Mouse (Mus musculus) layer of hippocampus, postnatal 36 days (tissue): ENCODE measurements at regions not wholly inside any gene's neighbourhood (a gene's known extent, or its start where the extent isn't known, plus 50 kb on each side); places are given as distances from the start of the nearest gene placed in this dataset.
"Not testable (repeated sequence)": the region's sequence is repeated elsewhere in the genome, so short reads cannot be mapped to it uniquely, and the experiment has no call there.

Experiments used
- DNase-seq, 2 experiments: peaks; one replicate each; pipeline ENCODE4 v3.0.0; 2022

- no peak for DNase-seq
These were observed 841.6 kb upstream of the Adam24 start for GRCm38 (mm10) chr8:39833251-39833650.

GRCm38 (mm10) chr8:39846854-39847253 is 828.0 kb upstream of the Adam24 start:
- DNase-seq: no peak

DNA sequence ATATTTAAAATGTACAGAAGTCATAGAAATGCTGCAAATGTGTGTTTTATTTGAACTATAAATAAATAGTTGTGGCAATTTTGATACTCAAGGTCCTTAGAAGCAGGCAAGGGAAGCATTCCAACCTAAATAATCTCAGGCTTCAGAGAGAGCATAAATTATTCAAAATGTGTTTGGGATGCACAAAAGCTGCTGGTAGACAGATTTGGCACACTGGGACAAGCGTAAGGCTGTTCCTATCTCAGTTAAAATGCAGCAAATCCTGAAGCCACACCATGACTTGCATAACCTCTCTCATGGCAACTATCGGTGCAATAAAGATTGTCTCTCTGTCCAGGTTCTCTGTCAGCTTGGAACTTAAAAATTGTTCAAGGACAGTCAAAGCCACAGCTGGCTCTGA is 812.3 kb upstream of the Adam24 start:
- DNase-seq: no peak

DNA sequence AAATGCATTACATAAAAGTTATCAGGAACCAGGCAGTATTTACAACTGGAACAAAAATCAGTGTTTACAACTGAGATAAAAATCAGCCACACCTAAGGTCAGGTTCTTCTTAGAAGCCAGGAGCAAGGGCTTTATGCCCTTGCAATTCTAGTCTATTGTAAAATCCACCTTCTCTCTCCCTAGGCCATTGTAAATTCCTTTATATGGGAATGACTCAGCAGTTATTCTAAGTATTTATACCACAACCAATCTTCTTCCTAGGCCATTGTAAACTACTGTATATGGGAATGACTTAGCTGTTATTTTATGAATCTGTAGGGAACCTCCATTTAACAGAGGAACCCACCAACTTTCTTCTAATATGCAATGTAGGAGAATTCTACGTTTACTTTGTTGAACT is 772.6 kb upstream of the Adam24 start:
- DNase-seq: no peak

DNA sequence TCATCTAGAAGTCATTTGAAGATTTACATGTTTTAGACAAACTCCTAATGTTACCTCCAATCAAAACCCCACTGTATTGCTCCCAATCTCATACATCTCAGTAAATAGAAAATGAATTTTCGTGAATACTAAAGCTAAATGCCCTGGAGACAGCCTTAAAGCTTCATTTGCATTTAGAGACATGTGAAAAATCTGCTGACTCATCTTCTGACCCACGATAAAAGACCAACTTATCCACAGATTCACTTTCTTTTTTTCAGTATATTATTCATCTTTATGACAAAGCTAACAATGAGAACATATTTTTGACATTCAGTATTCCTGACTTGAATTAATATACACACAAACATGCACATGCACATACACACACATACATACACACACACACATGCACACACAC is 762.0 kb upstream of the Adam24 start:
- no peak for DNase-seq

GRCm38 (mm10) chr8:39921336-39921735 is 753.5 kb upstream of the Adam24 start:
- DNase-seq: no peak

DNA sequence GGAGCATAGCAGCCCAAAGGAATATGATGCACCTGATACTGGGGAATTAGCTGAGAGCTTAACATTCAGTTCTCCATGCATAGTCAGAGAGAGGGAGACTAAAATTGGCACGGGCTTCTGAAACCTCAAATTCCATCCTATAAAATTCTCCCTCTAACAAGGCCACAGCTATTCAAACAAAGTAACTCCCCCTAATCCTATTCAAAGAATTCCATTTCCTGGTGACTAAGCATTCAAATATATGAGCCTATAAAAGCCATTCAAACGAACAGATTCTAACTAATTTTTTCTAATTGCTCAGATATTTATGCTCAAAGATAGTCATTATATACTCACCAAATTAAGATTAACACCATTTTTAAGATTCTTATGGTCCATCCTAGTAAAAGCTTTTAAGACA is 751.1 kb upstream of the Adam24 start:
- no peak for DNase-seq

GRCm38 (mm10) chr8:39950178-39950896 is 724.5 kb upstream of the Adam24 start:
- peak; percentile 52 to 59 for DNase-seq

DNA sequence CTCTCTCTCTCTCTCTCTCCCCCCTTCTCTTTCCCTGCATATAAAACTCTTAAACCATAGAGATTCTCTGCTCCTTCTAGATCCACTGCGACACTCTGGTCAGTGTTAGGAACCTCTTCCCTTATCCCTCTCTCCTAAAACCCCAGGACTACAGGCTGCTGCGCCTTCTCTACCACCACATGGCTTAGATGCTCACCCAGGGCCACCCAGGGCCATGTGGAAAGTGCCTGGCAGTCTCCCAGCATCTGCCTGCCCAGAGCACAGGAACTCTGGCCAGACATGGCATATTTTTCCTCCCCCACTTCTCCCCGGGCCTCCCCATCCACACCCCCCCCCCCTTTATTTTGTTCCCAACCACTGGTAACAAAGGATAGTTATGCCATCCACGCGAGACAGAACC is 720.4 kb upstream of the Adam24 start:
- DNase-seq: no peak

- no peak for DNase-seq
These were observed 720.0 kb upstream of the Adam24 start for GRCm38 (mm10) chr8:39954924-39955323.

GRCm38 (mm10) chr8:40005207-40005837 is 669.6 kb upstream of the Adam24 start:
- DNase-seq: no peak

- no peak for DNase-seq
These were observed 655.5 kb upstream of the Adam24 start for GRCm38 (mm10) chr8:40019281-40019943.

DNA sequence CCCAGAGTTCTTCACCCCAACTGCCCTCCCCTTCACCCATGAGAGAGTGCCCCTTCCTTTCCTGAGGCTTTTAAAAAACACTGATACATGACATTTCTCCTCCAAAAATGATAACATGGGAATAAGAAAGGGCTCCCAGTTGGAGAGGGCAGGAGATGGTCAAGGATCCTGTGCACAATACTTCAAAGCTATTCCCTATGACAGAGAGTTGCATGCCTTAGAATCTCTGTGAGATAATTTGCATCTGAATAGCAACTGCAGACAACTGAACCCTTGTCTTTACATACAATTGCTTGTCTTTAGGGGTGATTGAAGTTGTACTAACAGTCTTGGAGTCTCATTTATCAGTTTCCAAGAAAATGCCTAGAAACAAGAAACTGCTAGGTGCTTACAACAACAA is 610.7 kb upstream of the Adam24 start:
- DNase-seq: no peak

GRCm38 (mm10) chr8:40071131-40071530 is 603.7 kb upstream of the Adam24 start:
- no peak for DNase-seq

DNA sequence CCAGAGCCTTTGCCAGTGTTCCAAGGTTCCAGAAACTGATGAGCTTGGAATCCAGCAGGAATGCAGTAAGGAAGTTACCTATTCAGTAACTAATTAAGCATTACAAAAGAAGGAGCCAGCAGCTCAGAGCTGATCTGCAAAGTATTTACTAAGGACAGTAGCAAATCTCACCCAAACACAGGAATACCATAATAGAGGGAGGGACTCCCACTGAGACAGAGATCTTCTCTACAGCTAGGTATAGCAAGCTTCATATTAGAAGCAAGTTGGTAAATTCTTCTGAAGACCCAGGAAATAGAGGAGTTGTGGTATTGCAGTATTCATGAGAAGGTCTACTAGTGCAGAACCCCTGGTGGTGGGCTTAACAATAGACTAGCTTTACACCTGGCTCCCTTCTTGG is 593.9 kb upstream of the Adam24 start:
- not testable (repeated sequence) for DNase-seq

- DNase-seq: no peak
These were observed 590.7 kb upstream of the Adam24 start for GRCm38 (mm10) chr8:40084129-40084528.

DNA sequence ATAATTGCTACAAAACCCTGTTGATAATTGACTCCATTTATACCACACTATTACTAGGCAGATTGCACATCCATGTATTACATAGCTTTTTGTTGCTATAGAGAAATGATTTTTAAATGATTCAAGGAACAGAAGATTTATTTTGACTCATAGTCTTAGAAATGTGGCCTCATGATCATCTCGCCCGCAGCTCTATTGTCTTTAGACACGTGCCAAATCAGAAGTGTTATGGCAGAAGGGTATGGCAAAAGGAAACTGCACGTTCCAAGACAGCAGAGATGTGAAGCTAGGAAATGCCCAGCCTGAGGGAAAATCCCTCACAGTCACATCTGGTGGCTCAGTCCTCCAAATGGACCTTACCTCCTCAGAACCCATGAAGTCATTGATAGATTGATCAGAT is 585.5 kb upstream of the Adam24 start:
- DNase-seq: no peak

DNA sequence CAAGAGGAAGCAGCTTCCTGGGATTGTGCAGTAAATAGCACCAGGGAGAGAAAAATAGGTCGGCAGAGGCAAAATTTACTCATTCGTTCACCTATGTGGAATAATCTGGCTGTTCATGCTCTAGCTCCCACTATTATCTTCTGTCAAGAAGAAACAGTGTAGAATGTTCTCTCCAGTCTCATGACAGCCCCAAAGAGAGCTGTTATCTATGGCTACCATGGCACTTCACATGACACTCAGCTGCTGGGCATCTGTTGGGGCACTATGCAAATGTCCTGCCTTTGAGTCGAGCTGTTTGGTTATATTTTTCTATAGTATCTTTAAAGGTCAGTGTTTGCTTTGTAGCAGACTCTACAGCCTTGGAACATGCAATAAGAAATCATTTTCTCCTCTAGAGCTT is 550.5 kb upstream of the Adam24 start:
- DNase-seq: no peak

DNA sequence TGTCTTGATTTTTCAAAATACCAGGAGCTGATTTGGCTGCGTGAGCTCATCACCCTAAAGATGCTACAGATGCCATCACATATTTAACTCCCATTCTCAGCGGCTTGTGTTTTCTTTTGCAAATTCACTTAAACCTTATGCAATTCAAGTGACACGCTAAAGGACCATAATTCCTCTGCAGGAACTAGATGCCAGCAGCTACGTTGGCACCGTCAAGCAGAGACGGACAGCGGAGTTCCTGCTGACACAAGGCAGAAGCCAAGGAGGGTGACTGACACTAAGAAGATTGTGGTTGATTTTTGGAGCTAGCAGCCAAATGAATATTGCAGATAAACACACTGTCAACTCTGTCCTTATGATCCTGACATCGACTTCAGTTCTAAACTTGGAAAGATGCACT is 547.7 kb upstream of the Adam24 start:
- no peak for DNase-seq

DNA sequence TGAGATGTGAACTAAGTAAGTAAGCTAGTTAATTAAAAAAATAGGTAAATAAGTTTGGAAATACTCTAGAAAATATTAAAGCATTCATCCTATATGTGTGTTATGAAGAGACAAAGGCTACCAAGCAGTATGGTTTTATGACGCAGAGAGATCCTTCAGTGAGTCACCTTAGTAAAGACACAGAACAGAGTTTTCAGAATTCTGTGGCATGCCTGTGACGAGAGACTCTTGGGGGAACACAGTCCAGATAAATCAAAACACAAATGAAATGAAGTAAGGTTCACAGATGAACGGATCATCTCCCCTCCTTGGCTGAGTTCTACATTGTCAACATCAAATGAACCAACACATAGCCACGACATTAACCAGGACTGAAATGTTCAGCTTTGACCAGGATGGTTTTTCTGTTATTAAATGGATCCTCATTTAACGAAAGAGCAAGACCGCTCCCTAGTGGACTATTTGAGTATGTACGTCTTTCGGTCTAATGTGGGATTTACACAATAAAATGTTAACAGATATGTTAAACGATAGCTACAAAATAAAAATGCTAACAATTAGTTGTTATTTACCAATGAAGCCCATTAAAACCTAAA is 542.1 kb upstream of the Adam24 start:
- peak in 1 of 2 experiments; percentile 10 for DNase-seq

GRCm38 (mm10) chr8:40150911-40151797 is 523.7 kb upstream of the Adam24 start:
- peak; percentile 56 to 74 for DNase-seq

- DNase-seq: no peak
These were observed 522.4 kb upstream of the Adam24 start for GRCm38 (mm10) chr8:40152451-40152850.
